Mouse (Mus musculus) midbrain, embryonic 10.5 days (tissue): Measurements from ENCODE around the gene Wrb. TPM values are rescaled to one million over a fixed set of nuclear protein-coding genes. Genes with fewer than 3 reads are reported as not detected.
"Not testable (repeated sequence)": the region's sequence is repeated elsewhere in the genome, so short reads cannot be mapped to it uniquely, and the experiment has no call there.

Experiments
- DNase-seq: peaks from one replicate; pipeline ENCODE4 v3.0.0-alpha.2; 2017; ENCODE audit warnings: low spot score
- H3K27ac ChIP-seq: fragments of 300-500 bp; sonication (generic); replicated peaks from 2 replicates; pipeline ENCODE4 v1.5.1; 2016; ENCODE audit warnings: mild to moderate bottlenecking
- H3K27me3 ChIP-seq: fragments of 300-500 bp; sonication (generic); 2 replicates; pipeline ENCODE4 v1.6.1; 2016; ENCODE audit warnings: low read depth, mild to moderate bottlenecking; ENCODE audit not compliant: poor library complexity, severe bottlenecking
- H3K36me3 ChIP-seq: fragments of 300-500 bp; sonication (generic); 2 replicates; pipeline ENCODE4 v1.6.1; 2016; ENCODE audit warnings: mild to moderate bottlenecking, moderate library complexity
- H3K4me1 ChIP-seq: fragments of 300-500 bp; sonication (generic); 2 replicates; pipeline ENCODE4 v1.6.1; 2016
- H3K4me3 ChIP-seq: fragments of 300-500 bp; sonication (generic); 2 replicates; pipeline ENCODE4 v1.5.1; 2016; ENCODE audit warnings: mild to moderate bottlenecking, moderate library complexity
- H3K9me3 ChIP-seq: fragments of 300-500 bp; sonication (generic); replicated peaks from 2 replicates; pipeline ENCODE4 v1.6.1; 2016; ENCODE audit warnings: mild to moderate bottlenecking
- WGBS: fragments of 180-500 bp; shearing (Covaris S2); methylation state at CpG from one replicate; pipeline ENCODE4 v1.1.7; 2016; 5-methylcytosine and 5-hydroxymethylcytosine counted together
- polyA plus RNA-seq: library from polyadenylated mRNA; unstranded; fragments of >200 nt; fragmentation: Nextera tagmentation; extraction: Ambion mirVana; gene quantifications from 2 replicates; pipeline ENCODE4 v1.2.1, GENCODE M21; 2016

Wrb gene
- 125 and 129 TPM in 2 replicates for polyA plus RNA-seq

DNA sequence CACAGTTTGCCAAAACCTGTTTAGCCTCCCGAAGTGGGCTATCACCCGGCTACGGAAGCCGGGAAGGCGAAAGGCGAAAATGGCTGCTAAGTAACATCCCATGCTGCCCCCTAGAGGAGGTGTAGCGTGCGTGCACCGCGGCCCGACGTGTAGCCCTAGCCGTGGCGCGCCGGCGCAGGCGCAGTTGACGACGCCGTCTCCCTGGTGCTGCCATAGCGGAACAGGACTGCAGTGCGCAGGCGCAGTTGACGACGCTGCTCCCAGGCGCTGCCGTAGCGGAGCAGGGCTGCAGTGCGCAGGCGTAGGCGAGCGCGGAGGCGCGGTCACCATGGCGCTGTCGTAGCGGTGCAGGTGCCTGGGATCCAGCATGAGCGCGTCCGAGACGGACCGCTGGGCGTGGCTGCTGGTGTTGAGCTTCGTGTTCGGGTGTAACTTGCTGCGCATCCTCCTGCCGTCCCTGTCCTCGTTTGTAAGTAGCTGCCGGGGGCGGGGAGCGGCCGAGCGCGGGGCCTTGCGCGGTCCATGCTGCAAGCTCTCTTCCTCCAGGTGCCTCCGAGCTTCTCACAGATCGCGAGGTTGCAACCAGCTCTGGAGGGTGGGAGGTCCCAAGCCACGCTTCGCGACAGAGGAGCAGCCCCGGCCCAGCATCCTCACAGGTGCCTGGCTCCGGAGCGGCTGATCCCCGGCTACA is at the start of gene Wrb:
Gene Wrb, plus strand, starts transcription at position 298 of the 691 bp plus-strand sequence.
- no peaks in the 10 kb centered on the region for H3K36me3 ChIP-seq
- H3K9me3 ChIP-seq: peaks cover 11% of the 10 kb centered on the region
- H3K4me1 ChIP-seq: peaks cover 21% of the 10 kb centered on the region
- WGBS: under 1% methylated on average over 68 of the region's 68 CpGs
- H3K27me3 ChIP-seq: no peaks in the 10 kb centered on the region
- H3K4me3 ChIP-seq: peak within 1 kb of the TSS; percentile 94
- DNase-seq: peak; percentile 100
- peak within 1 kb of the TSS; percentile 87 for H3K27ac ChIP-seq

GRCm38 (mm10) chr16:96095966-96096365 is 49.2 kb upstream of the Wrb start:
- WGBS: 86% methylated on average over 5 of the region's 5 CpGs
- no peaks in the 10 kb centered on the region for H3K36me3 ChIP-seq
- H3K4me1 ChIP-seq: no peaks in the 10 kb centered on the region
- no peaks in the 10 kb centered on the region for H3K27me3 ChIP-seq
- DNase-seq: no peak
- no peak overlapping the region for H3K27ac ChIP-seq
- no peaks in the 10 kb centered on the region for H3K9me3 ChIP-seq
- no peak overlapping the region for H3K4me3 ChIP-seq

GRCm38 (mm10) chr16:96097811-96098210 is 47.4 kb upstream of the Wrb start:
- H3K4me1 ChIP-seq, H3K9me3 ChIP-seq, H3K27ac ChIP-seq, H3K4me3 ChIP-seq, DNase-seq, H3K27me3 ChIP-seq, H3K36me3 ChIP-seq: not testable (repeated sequence)

DNA sequence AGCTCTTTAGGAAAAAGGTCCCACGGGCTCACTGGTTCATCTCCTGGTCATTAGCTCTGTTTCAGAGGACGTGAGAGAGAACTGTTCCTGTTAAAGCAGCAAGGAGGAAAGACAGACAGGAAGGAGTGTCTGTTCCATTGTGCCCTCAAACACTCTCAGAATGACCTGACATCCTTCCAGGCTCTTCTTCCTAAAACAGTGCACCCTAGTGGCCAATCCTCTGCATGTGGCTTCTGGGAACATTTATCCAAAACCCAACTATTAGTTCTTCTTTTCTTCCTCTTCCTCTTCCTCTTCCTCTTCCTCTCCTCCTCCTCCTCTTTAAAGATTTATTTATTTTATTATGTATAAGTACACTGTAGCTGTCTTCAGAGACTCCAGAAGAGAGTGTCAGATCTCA is 42.2 kb upstream of the Wrb start:
- H3K4me1 ChIP-seq: no peaks in the 10 kb centered on the region
- no peak overlapping the region for H3K27ac ChIP-seq
- no peaks in the 10 kb centered on the region for H3K36me3 ChIP-seq
- no peak for DNase-seq
- no peaks in the 10 kb centered on the region for H3K27me3 ChIP-seq
- no peak overlapping the region for H3K4me3 ChIP-seq
- WGBS: 46% methylated on average over 2 of the region's 2 CpGs
- no peaks in the 10 kb centered on the region for H3K9me3 ChIP-seq

- DNase-seq: no peak
- Histone ChIP-seq H3K9me3 (no peaks in the 10 kb centered on the region), H3K27me3 (no peaks in the 10 kb centered on the region), H3K4me1 (no peaks in the 10 kb centered on the region), H3K27ac (no peak overlapping the region), H3K36me3 (no peaks in the 10 kb centered on the region), H3K4me3 (no peak overlapping the region)
- WGBS: 84% methylated on average over 4 of the region's 4 CpGs
Measured at GRCm38 (mm10) chr16:96109673-96110072, 35.5 kb upstream of the Wrb start.

DNA sequence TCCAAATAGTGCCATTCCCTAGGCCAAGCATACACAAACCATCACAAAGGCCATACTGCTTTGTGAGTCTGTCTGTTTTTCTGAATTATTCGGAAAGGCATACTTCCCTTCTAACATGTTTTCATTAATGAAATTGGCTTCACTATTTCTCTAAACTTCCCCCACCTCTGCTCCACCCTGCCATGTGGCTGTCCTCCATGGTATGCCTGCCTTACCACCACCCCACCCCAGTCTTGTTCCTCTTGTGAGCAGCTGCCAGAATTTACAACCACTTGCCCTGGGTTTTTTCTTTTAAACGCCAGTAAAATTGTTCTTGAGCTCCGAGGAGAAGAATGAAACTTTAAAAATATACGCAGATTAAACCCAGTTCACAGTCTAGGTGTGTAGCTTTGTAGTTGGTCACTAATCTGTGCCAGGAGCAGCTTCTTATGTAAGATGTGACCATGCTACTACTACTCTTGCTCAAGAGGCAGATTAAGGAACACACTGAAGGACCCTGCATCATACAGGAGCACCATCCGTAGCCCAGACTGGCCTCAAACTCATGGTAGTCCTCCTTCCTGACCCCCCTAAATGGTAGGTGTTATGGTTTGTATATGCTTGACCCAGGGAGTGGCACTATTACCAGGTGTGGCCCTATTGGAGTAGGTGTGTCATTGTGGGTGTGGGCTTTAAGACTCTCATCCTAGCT is 34.4 kb upstream of the Wrb start:
- Histone ChIP-seq H3K4me1 (no peaks in the 10 kb centered on the region), H3K36me3 (no peaks in the 10 kb centered on the region), H3K27ac (no peak overlapping the region), H3K9me3 (no peaks in the 10 kb centered on the region), H3K4me3 (no peak overlapping the region), H3K27me3 (no peaks in the 10 kb centered on the region)
- WGBS: 90% methylated on average over 5 of the region's 5 CpGs
- no peak for DNase-seq

DNA sequence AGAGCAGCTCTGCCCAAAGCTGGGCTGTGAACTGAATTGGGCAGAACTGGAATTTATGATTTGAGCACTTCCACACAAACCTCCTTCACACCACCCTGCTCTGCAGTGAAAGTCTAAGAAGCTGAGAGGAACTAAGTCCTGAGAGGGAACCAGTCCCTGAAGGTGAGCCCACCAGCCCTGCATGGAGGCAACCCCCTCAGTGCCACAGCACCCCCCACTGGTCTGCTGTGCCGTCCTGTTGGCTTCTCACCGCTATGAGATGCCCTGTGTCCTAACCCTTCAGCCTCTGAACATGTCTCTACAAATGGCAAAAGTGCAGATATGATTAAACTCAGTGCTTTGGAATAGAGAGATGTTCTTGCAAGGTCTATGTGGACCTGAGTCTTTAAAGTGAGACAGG is 32.4 kb upstream of the Wrb start:
- no peaks in the 10 kb centered on the region for H3K36me3 ChIP-seq
- no peaks in the 10 kb centered on the region for H3K9me3 ChIP-seq
- H3K27me3 ChIP-seq: no peaks in the 10 kb centered on the region
- H3K4me3 ChIP-seq: no peak overlapping the region
- H3K4me1 ChIP-seq: no peaks in the 10 kb centered on the region
- no peak for DNase-seq
- no peak overlapping the region for H3K27ac ChIP-seq
- 49% methylated on average over 2 of the region's 2 CpGs for WGBS

GRCm38 (mm10) chr16:96114729-96115128 is 30.5 kb upstream of the Wrb start:
- DNase-seq: no peak
- 0 out of 2 replicates have a peak, but pooled peaks cover 10% of the 10 kb centered on the region for H3K36me3 ChIP-seq
- H3K4me1 ChIP-seq: no peaks in the 10 kb centered on the region
- WGBS: 51% methylated on average over 4 of the region's 4 CpGs
- no peaks in the 10 kb centered on the region for H3K27me3 ChIP-seq
- no peak overlapping the region for H3K27ac ChIP-seq
- H3K4me3 ChIP-seq: no peak overlapping the region
- H3K9me3 ChIP-seq: no peaks in the 10 kb centered on the region

GRCm38 (mm10) chr16:96120022-96120623 is 25.1 kb upstream of the Wrb start:
- Histone ChIP-seq H3K36me3 (peaks cover 58% of the 10 kb centered on the region), H3K4me3 (no peak overlapping the region), H3K9me3 (0 out of 2 replicates have a peak, but pooled peaks cover 3% of the 10 kb centered on the region), H3K27me3 (no peaks in the 10 kb centered on the region), H3K4me1 (peaks cover 8% of the 10 kb centered on the region; the same call in 1 of the 2 replicates), H3K27ac (no peak overlapping the region)
- WGBS: 79% methylated on average over 4 of the region's 4 CpGs
- DNase-seq: no peak

- Histone ChIP-seq H3K27me3 (peaks cover 20% of the 10 kb centered on the region), H3K4me3 (peak overlapping the region; percentile 91), H3K4me1 (peaks cover 45% of the 10 kb centered on the region), H3K9me3 (0 out of 2 replicates have a peak, but pooled peaks cover 3% of the 10 kb centered on the region), H3K27ac (peak overlapping the region; percentile 99), H3K36me3 (peaks cover 51% of the 10 kb centered on the region)
- DNase-seq: peak; percentile 26
- 9% methylated on average over 19 of the region's 19 CpGs for WGBS
Measured at GRCm38 (mm10) chr16:96126684-96127171, 18.5 kb upstream of the Wrb start.

- peak overlapping the region; percentile 91 for H3K4me3 ChIP-seq
- H3K4me1 ChIP-seq: peaks cover 45% of the 10 kb centered on the region
- peak overlapping the region; percentile 99 for H3K27ac ChIP-seq
- peaks cover 45% of the 10 kb centered on the region for H3K36me3 ChIP-seq
- H3K27me3 ChIP-seq: peaks cover 23% of the 10 kb centered on the region
- no peak for DNase-seq
- 1% methylated on average over 49 of the region's 52 CpGs for WGBS
- 0 out of 2 replicates have a peak, but pooled peaks cover 3% of the 10 kb centered on the region for H3K9me3 ChIP-seq
Measured at GRCm38 (mm10) chr16:96127288-96127656, 17.9 kb upstream of the Wrb start.

GRCm38 (mm10) chr16:96127657-96128344 is 17.4 kb upstream of the Wrb start, which contains the start of gene Hmgn1:
TSS of gene Hmgn1 (minus strand) at chr16:96127729.
- Histone ChIP-seq H3K36me3 (peaks cover 40% of the 10 kb centered on the region), H3K9me3 (0 out of 2 replicates have a peak, but pooled peaks cover 3% of the 10 kb centered on the region), H3K4me3 (peak within 1 kb of the TSS; percentile 91), H3K27ac (peak within 1 kb of the TSS; percentile 99), H3K4me1 (peaks cover 45% of the 10 kb centered on the region), H3K27me3 (peaks cover 23% of the 10 kb centered on the region)
- DNase-seq: peak; percentile 99
- 2% methylated on average over 69 of the region's 72 CpGs for WGBS
